Mouse (Mus musculus): ENCODE results near the gene Zfp850. TPM values are rescaled to one million over a fixed set of nuclear protein-coding genes. Genes with fewer than 3 reads are reported as not detected.
"Not testable (repeated sequence)": the region's sequence is repeated elsewhere in the genome, so short reads cannot be mapped to it uniquely, and the experiment has no call there.

The Zfp850 gene
- polyA plus RNA-seq, 1 experiment, result 1.1 TPM

DNA sequence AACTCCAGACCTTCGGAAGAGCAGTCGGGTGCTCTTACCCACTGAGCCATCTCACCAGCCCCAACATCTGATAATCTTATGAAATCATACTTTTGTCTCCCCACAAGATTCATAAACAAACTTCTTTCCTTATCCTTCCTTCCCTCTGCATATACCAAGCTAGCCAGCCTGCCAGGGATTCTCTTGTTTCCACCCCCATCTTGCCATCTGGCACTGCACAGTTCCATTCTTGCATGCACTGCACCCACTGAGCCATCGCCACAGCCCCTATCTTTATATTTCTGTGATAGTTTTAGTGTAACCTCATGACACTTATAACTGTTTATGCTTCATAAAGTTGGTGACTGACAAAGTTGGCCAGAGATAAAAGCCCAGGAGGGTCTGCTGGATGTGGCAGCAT, 3.6 kb downstream of the Zfp850 start:
- H3K27ac ChIP-seq (ENCODE audit: control insufficient read depth, insufficient read depth, low read depth, low read length, poor library complexity), result no peak overlapping the region
- H3K4me3 ChIP-seq (replicated peaks; ENCODE audit: control insufficient read depth, low read depth, low read length), result no peak overlapping the region
- WGBS, result 89% methylated on average over 3 of the region's 3 CpGs
- TF ChIP-seq CTCF (IDR thresholded peaks at IDR 0.05; ENCODE audit: control insufficient read depth, insufficient read depth, low read length) (no peak), POLR2A (IDR thresholded peaks at IDR 0.05; ENCODE audit: borderline replicate concordance, control insufficient read depth, low read depth, low read length) (no peak)
- H3K4me1 ChIP-seq (ENCODE audit: control insufficient read depth, insufficient read depth, low read length), result no peaks in the 10 kb centered on the region

DNA sequence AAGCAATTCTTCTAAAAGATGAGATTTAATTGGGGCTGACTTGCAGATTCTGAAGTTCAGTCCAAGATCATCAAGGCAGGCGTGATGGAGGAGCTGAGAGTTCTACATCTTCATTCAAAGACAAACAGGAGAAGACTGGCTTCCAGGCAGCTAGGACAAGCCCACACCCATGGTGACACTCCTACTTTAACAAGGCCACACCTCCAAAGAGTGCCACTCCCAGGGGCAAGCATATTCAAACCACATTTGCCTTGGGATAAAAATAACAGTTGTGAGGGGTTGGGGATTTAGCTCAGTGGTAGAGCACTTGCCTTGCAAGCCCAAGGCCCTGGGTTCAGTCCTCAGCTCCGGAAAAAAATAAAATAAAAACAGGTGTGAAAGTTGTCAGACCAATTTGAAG, 31.7 kb downstream of the Zfp850 start:
- Histone ChIP-seq H3K27ac (ENCODE audit: control insufficient read depth, insufficient read depth, low read depth, low read length, poor library complexity) (no peak overlapping the region), H3K4me3 (replicated peaks; ENCODE audit: control insufficient read depth, low read depth, low read length) (no peak overlapping the region), H3K4me1 (ENCODE audit: control insufficient read depth, insufficient read depth, low read length) (no peaks in the 10 kb centered on the region; the same call in 1 of the 2 replicates)
- WGBS, result 67% methylated on average over 2 of the region's 2 CpGs
- TF ChIP-seq POLR2A (IDR thresholded peaks at IDR 0.05; ENCODE audit: borderline replicate concordance, control insufficient read depth, low read depth, low read length), result no peak
- no peak for TF ChIP-seq CTCF (IDR thresholded peaks at IDR 0.05; ENCODE audit: control insufficient read depth, insufficient read depth, low read length)

DNA sequence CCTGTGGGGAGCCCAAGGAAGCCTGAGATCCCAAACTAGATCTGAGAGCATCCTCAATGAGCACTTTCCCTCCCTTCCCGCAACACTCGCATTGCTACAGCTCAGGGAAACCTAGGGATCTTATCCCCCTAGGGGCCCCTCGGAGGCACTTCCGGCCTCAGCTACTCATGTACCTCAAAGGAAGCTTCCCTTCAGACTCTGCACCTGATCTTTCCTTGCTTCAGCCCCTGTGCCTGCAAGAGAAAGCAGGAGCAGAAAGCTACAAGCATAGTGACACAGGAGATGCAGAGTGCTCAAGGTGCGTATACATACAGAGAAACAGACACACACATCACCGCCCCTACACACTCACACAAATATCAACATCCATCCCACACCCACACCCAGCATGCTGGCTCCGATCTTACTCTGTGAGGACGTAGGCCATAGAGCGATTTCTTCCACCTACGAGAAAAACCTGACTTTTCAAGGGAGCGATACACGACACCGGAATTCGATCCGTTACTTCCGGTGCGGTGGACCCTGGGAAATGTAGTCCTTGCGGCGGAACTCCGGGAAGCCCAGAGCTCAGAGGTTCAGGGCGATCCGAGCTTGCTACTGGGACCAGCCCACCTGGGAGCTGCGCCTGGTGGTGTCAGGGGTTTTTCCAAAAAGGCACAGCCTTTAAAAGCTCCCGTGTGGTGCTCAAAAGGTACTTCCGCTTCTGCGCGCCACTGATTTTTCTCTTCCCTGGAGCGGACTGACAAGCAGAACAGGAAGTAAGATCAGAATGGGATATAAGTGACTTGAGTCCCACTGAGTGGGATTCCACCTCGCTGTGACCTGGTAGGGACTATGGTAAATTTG, 35.0 kb downstream of the Zfp850 start, which contains the start of gene Zfp780b:
TSS of gene Zfp780b (minus strand) at position 489 of the 846 bp plus-strand sequence.
- under 1% methylated on average over 29 of the region's 29 CpGs for WGBS
- Histone ChIP-seq H3K27ac (ENCODE audit: control insufficient read depth, insufficient read depth, low read depth, low read length, poor library complexity) (peak within 1 kb of the TSS; percentile 39; the same call in 1 of the 2 replicates), H3K4me3 (replicated peaks; ENCODE audit: control insufficient read depth, low read depth, low read length) (peak within 1 kb of the TSS; percentile 98), H3K4me1 (ENCODE audit: control insufficient read depth, insufficient read depth, low read length) (no peaks in the 10 kb centered on the region; the same call in 1 of the 2 replicates)
- TF ChIP-seq CTCF (IDR thresholded peaks at IDR 0.05; ENCODE audit: control insufficient read depth, insufficient read depth, low read length) (no peak), POLR2A (IDR thresholded peaks at IDR 0.05; ENCODE audit: borderline replicate concordance, control insufficient read depth, low read depth, low read length) (peak; percentile 56; the same call in 1 of the 2 replicates)

DNA sequence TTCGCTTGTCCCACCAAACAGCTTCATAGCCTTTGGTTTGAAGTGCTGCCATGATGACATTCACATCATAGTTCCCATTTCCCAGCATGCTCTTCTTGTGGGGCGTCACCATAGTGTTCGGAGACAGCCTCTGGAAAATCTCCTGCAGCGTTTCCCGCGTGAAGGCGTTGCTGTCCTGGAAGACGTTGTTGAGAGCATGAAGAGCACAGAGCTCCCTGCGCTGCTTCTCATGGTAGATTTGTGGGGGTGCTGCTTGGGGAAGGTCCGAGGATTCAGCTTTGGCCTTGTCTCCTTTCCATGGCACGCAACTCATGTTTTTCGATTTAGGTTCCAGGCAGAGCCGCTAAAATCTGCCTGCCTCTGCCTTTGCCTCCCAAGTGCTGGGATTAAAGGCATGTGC, 64.5 kb downstream of the Zfp850 start:
- WGBS, result 91% methylated on average over 13 of the region's 13 CpGs
- H3K27ac ChIP-seq (ENCODE audit: control insufficient read depth, insufficient read depth, low read depth, low read length, poor library complexity); H3K4me1 ChIP-seq (ENCODE audit: control insufficient read depth, insufficient read depth, low read length); H3K4me3 ChIP-seq (replicated peaks; ENCODE audit: control insufficient read depth, low read depth, low read length): not testable (repeated sequence)

DNA sequence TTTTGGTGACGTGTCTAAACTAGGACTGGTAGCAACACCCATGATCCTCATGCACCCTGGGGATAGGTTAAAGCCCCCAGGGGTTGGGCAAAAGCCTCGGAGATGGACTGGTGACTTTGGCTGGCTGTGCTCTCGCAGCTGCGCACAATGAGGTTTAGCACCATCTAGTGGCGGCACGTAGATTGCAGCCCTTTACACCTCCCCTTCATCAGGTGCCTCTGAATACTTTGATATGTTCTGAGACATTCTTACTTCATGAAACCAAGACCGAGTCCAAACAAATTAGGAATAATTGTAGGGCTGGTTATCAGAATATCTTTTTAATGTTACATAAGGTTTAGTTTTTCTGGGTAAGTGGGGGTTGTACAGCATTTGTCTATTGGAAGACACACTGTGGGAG, 72.0 kb downstream of the Zfp850 start:
- H3K27ac ChIP-seq (ENCODE audit: control insufficient read depth, insufficient read depth, low read depth, low read length, poor library complexity); H3K4me1 ChIP-seq (ENCODE audit: control insufficient read depth, insufficient read depth, low read length); H3K4me3 ChIP-seq (replicated peaks; ENCODE audit: control insufficient read depth, low read depth, low read length): not testable (repeated sequence)
- WGBS, result 13% methylated on average over 6 of the region's 7 CpGs

Other genes with a start within 250 kb of the Zfp850 start
- 2.0 and 3.8 TPM in 2 replicates for gene Zfp626, start 206.9 kb downstream of the Zfp850 start, polyA plus RNA-seq (2011; ENCODE audit: insufficient read depth, insufficient read length, low replicate concordance, missing spikeins)
- gene Zfp59, start 175.5 kb downstream of the Zfp850 start, polyA plus RNA-seq (2011; ENCODE audit: insufficient read depth, insufficient read length, low replicate concordance, missing spikeins), result 0.95 and 1.2 TPM in 2 replicates
- 0.40 and 2.3 TPM in 2 replicates for gene Zfp607a, start 156.6 kb downstream of the Zfp850 start, polyA plus RNA-seq (2011; ENCODE audit: insufficient read depth, insufficient read length, low replicate concordance, missing spikeins)
- 0.57 and 5.4 TPM in 2 replicates for gene Zfp974, start 84.7 kb downstream of the Zfp850 start, polyA plus RNA-seq (2011; ENCODE audit: insufficient read depth, insufficient read length, low replicate concordance, missing spikeins)
- 3.2 and 6.0 TPM in 2 replicates for gene Zfp780b, start 34.9 kb downstream of the Zfp850 start, polyA plus RNA-seq (2011; ENCODE audit: insufficient read depth, insufficient read length, low replicate concordance, missing spikeins)
- 81.0 and 119 TPM in 2 replicates for gene Psmc4, start 36.0 kb upstream of the Zfp850 start, polyA plus RNA-seq (2011; ENCODE audit: insufficient read depth, insufficient read length, low replicate concordance, missing spikeins)
- not detected in 2 replicates for gene Fcgbp, start 57.1 kb upstream of the Zfp850 start, polyA plus RNA-seq (2011; ENCODE audit: insufficient read depth, insufficient read length, low replicate concordance, missing spikeins)
- not detected in 2 replicates for gene 9530053A07Rik, start 115.4 kb upstream of the Zfp850 start, polyA plus RNA-seq (2011; ENCODE audit: insufficient read depth, insufficient read length, low replicate concordance, missing spikeins)
- 104 and 144 TPM in 2 replicates for gene Fbl, start 155.6 kb upstream of the Zfp850 start, polyA plus RNA-seq (2011; ENCODE audit: insufficient read depth, insufficient read length, low replicate concordance, missing spikeins)
- 8.6 and 10.8 TPM in 2 replicates for gene Dyrk1b, start 165.4 kb upstream of the Zfp850 start, polyA plus RNA-seq (2011; ENCODE audit: insufficient read depth, insufficient read length, low replicate concordance, missing spikeins)

Data from bone marrow, adult 2 months (tissue).